Mouse (Mus musculus) olfactory bulb, adult 2 months (tissue): ENCODE measurements around the gene Vcp. TPM values are rescaled to one million over a fixed set of nuclear protein-coding genes. Genes with fewer than 3 reads are reported as not detected.

Experiments
- H3K27ac ChIP-seq: fragments of 200-500 bp; 2 replicates; pipeline ENCODE4 v1.5.1; 2012; ENCODE audit warnings: low read depth, low read length; ENCODE audit not compliant: insufficient read depth
- H3K4me1 ChIP-seq: fragments of 200-500 bp; 2 replicates; pipeline ENCODE4 v1.6.1; 2012; ENCODE audit warnings: low read length; ENCODE audit not compliant: control insufficient read depth, insufficient read depth
- H3K4me3 ChIP-seq: fragments of 200-500 bp; 2 replicates; pipeline ENCODE4 v1.5.1; 2012; ENCODE audit warnings: mild to moderate bottlenecking, low read depth, low read length, moderate library complexity; ENCODE audit not compliant: insufficient read depth
- CTCF ChIP-seq: fragments of 200-500 bp; IDR thresholded peaks from 2 replicates; pipeline ENCODE4 v1.5.1; 2012; ENCODE audit warnings: low read depth, mild to moderate bottlenecking, low read length, moderate library complexity; ENCODE audit not compliant: insufficient read depth
- POLR2A ChIP-seq: fragments of 200-500 bp; IDR thresholded peaks from 2 replicates; pipeline ENCODE4 v1.6.1; 2012; ENCODE audit warnings: mild to moderate bottlenecking, low read depth, low read length, moderate library complexity; ENCODE audit not compliant: insufficient read depth
- WGBS: fragments of 180-500 bp; shearing (Covaris S2); methylation state at CpG from one replicate; pipeline ENCODE4 v1.1.7; 2018; 5-methylcytosine and 5-hydroxymethylcytosine counted together
- polyA plus RNA-seq: library from polyadenylated mRNA; stranded (reverse); fragments of >200 nt; gene quantifications from 2 replicates; pipeline ENCODE4 v1.2.4, GENCODE M21; 2012; ENCODE audit warnings: low replicate concordance; ENCODE audit not compliant: missing spikeins, insufficient read depth, insufficient read length

Vcp gene
- polyA plus RNA-seq, 1 experiment = 1,669 TPM

DNA sequence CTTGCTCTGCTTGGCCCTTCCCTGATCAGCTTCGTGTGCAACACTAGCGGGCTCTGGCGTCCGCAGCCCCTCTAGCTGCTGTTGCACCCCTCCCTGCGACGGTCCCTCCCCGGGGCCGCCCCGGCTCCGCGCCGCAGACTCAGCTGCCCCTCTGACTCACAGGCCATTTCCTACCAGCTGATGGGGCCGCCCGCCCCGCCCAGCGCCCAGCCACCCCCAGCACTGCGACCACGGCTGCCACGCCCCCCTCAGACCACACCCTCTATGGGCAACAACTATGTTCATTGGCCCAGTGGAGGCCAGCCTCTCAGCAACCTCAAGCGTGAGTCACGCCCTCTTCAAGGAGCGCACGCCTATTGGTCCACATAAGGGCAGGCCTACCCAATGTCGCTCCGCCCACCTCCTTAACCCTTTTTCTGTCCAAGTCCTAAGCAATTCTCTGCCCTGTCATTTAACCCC lies 39.8 kb upstream of the Vcp start:
- Histone ChIP-seq H3K4me3 (peak overlapping the region; percentile 71), H3K27ac (peak overlapping the region; percentile 76), H3K4me1 (peaks cover 20% of the 10 kb centered on the region)
- TF ChIP-seq CTCF (no peak), POLR2A (no peak)
- WGBS = under 1% methylated on average over 25 of the region's 25 CpGs

DNA sequence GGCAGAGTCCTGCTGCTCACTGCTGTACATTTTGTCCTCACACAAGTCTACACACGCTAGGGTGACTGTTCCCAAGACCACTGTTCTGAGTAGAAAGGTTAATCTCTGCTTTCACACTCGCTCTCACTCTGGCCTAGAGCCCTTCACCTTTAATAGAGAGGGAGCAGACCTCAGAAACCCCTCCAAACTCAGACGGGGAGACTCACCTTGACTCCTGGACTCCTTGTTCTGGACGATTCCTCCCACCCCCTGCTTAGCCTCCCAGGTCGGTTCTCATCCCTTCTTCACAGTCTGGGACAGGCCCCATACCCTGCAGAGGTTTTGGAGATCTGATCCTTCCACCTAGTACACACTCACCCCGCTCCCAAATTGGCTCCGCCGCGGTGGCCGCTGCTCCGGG lies 39.3 kb upstream of the Vcp start:
- Histone ChIP-seq H3K4me3 (peak overlapping the region; percentile 71), H3K4me1 (peaks cover 16% of the 10 kb centered on the region), H3K27ac (peak overlapping the region; percentile 76)
- WGBS = 2% methylated on average over 11 of the region's 11 CpGs
- TF ChIP-seq CTCF (no peak), POLR2A (no peak)

DNA sequence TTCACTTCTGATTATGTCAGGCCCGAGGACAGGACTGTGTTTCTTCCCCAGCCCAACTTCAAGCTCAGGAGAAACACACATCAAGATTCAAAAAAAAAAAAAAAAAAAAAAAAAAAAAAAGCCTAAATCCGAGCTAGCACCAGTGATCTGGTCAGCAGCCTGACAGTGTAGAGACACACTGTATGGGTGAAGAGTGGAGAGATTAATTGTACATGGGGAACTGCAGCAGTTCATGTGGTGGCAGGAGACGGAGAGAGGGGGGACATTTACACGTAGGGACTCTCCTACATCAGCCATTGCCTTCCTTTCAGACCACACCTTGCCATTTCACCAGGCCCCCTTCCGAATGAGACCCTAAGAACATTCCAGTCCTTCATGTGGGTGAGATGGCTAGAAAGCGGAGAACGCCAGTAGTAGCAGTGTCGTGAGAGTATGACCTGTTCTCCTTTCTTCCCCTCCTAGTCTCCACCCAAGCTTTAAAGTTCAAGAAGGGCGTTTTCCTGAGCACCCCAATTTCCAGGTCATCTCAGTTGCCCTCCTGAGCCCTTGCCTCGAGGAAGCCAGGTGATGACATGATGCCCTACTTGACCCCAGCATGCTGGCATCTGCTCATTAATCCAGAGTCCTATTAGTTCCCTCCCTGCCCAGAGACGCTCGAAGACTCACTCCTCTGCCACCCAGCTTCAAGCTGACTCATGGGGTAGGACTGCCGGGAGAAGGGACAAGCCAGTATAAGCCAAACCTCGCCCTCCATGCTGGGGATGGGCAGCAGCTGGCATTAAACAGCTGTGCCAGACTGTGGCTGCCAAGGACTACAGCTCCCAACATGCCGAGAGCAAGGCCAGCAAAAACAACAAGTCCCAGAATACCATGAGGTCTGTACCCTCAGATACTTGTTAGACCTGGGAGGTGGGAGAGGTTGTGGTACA lies 38.5 kb upstream of the Vcp start:
- peak overlapping the region; percentile 76 for H3K27ac ChIP-seq

DNA sequence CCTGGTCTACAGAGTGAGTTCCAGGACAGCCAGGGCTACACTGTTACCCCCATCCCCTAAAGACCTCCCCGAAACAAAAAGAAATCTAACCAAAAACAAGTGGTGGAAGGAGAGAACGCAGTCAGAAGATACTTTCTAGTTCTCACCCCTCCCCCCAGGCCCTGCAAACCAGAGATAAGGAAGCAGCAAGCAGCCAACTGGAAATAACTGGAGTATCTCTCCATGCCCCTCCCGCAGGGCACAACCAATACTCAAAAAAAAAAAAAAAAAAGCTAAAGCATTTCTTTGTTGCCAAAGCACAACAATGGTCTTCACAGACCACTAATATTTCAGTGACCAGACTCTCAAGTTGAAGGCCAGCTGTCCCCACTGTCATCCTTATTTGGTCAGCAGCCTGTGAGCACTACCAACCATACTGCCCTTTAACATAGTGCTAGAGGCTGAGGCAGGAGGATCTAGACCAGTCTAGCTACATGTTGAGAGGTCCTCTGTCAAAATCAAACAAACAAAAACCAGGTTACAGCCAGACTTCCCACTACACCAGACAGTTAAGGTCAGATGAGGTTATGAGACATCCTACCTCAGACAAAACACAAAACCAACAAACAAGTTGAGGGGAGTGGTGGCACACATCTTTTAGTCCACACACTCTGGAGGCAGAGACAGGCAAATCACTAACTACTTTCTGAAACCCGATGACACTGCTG lies 37.7 kb upstream of the Vcp start:
- 76% methylated on average over 4 of the region's 4 CpGs for WGBS
- no peak for TF ChIP-seq POLR2A
- TF ChIP-seq CTCF = no peak
- no peak overlapping the region for H3K4me3 ChIP-seq
- no peak overlapping the region for H3K27ac ChIP-seq
- H3K4me1 ChIP-seq = peaks cover 10% of the 10 kb centered on the region

More for the DNA sequence above, 38.5 kb upstream of the Vcp start:
- 39% methylated on average over 15 of the region's 15 CpGs for whole genome bisulfite sequencing
- TF ChIP-seq CTCF = no peak
- TF ChIP-seq POLR2A = no peak
- peak overlapping the region; percentile 71 for H3K4me3 ChIP-seq
- peaks cover 11% of the 10 kb centered on the region for H3K4me1 ChIP-seq

DNA sequence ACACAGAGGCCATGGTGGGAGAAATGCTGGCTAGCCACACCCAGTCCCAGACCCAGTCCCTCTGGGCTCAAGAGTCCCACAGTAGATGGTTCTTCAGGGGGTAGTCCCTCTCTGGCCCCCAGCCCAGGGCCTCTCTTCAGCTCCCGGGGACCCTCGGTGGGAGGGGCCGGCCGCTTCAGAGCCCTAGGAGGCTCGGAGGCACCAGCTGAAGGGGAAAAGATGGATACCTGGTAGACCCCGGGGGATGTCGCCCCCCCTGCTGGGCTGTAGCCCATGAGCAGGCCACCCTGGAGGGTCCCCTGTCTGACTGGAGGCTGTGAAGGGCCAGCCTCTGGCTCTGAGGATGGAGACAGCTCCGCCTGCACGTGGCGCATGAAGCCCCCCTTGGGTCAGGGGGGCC lies 36.0 kb upstream of the Vcp start:
- Histone ChIP-seq H3K4me3 (no peak overlapping the region), H3K4me1 (peaks cover 13% of the 10 kb centered on the region), H3K27ac (no peak overlapping the region)
- TF ChIP-seq CTCF (no peak), POLR2A (no peak)
- 83% methylated on average over 10 of the region's 10 CpGs for WGBS

DNA sequence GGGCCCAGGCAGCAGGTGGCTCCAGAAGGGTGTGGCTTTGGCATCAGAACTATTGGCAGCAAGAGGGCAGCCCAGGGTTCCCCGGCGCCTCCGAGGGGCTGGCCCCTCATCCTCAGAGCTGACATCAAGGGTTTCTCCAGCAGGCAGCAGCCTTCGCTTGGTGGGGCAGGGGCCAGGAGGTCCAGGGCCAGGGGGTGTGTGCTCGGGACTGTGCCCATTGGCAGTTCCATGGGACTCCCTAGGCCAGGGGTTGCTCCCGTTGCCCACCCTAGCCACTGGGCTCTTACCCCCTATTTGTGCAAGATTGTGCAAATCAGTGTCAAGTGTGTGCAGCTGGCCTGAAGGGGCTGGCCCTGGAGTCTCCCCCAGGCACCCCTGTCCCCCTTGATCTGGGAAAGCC lies 35.5 kb upstream of the Vcp start:
- Histone ChIP-seq H3K27ac (no peak overlapping the region), H3K4me3 (no peak overlapping the region), H3K4me1 (peaks cover 12% of the 10 kb centered on the region)
- no peak for TF ChIP-seq POLR2A
- TF ChIP-seq CTCF = no peak
- WGBS = 71% methylated on average over 6 of the region's 6 CpGs

DNA sequence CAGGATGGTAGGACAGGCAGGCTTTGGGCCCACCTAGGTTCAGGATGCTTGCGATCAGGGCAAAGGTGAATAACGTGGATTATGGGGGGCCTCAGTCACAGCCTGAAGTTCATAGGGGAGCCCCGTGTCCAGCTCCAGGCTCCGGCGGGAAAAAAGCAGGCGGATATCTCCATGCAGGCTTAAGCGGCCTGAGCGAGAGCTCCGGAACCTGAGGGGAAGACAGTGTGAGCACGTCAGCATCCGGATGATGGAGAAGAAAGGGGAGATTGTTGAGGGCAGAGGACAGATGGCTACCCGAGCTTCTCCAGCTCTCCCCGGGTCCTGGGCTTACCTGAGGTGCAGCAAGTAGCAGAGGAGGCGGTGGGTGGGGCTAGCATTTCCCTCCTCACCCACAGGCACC lies 33.2 kb upstream of the Vcp start:
- WGBS = 85% methylated on average over 14 of the region's 14 CpGs
- no peak overlapping the region for H3K27ac ChIP-seq

DNA sequence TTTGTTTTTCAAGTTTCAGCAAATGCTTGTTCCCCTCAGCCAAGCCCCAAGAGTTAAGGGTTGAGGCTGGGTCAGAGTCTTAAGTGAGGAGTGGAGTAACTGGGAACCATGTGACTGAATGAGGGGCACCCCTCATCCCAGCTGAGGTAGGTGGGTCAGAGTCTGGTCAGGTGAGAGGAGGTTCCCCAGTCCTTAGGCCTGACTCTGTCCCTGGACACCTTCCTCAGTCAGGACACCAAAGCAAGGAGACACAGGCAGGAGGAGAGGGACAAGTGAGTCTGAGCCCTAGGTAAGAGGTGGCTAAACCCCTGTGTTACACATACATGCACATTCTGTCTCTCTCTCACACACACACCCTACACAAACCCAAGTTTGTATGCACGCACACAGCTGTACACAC lies 32.2 kb upstream of the Vcp start:
- H3K4me3 ChIP-seq = no peak overlapping the region
- peaks cover 6% of the 10 kb centered on the region for H3K4me1 ChIP-seq
- TF ChIP-seq CTCF (no peak), POLR2A (no peak)
- H3K27ac ChIP-seq = no peak overlapping the region
- WGBS = 94% methylated on average over 1 of the region's 1 CpGs

More for the DNA sequence above, 33.2 kb upstream of the Vcp start:
- no peak for TF ChIP-seq POLR2A
- no peak for TF ChIP-seq CTCF
- Histone ChIP-seq H3K4me1 (peaks cover 6% of the 10 kb centered on the region), H3K4me3 (no peak overlapping the region)
